Mouse (Mus musculus): Measurements from ENCODE around the gene Zfp503. TPM values are rescaled to one million over a fixed set of nuclear protein-coding genes. Genes with fewer than 3 reads are reported as not detected.
A peak's percentile ranks its signal among the peaks of the same experiment; 100 is the strongest.

Gene Zfp503
- 7.0 TPM in 2 replicates for polyA plus RNA-seq (2014; fragmentation: Nextera tagmentation; extraction: Ambion mirVana)

GRCm38 (mm10) chr14:21989291-21989913 is at the start of gene Zfp503:
Gene Zfp503 (minus strand): TSS chr14:21989601.
- H3K4me1 ChIP-seq (ENCODE audit: control insufficient read depth, insufficient read depth, low read length), result peaks cover 17% of the 10 kb centered on the region
- ATAC-seq (ENCODE audit: low read depth), result no peak
- under 1% methylated on average over 36 of the region's 37 CpGs for WGBS

GRCm38 (mm10) chr14:22037498-22038131 is 48.2 kb upstream of the Zfp503 start:
- H3K4me2 ChIP-seq (ENCODE audit: low read depth, low read length), result peak overlapping the region; percentile 32
- H3K27me3 ChIP-seq (ENCODE audit: control insufficient read depth, insufficient read depth, low read length), result no peaks in the 10 kb centered on the region
- WGBS, result 31% methylated on average over 16 of the region's 16 CpGs
- H3K27ac ChIP-seq (ENCODE audit: low read depth, low read length), result no peak overlapping the region
- no peak overlapping the region for H3K4me3 ChIP-seq (ENCODE audit: low read depth, low read length)
- H3K4me1 ChIP-seq (ENCODE audit: control insufficient read depth, insufficient read depth, low read length), result peaks cover 18% of the 10 kb centered on the region; the same call in 1 of the 2 replicates
- H3K9me3 ChIP-seq (ENCODE audit: control insufficient read depth, low read length), result no peaks in the 10 kb centered on the region
- no peak overlapping the region for H3K9ac ChIP-seq (replicated peaks; ENCODE audit: low read depth, low read length)
- H3K36me3 ChIP-seq (ENCODE audit: control insufficient read depth, insufficient read depth, low read length), result no peaks in the 10 kb centered on the region
- ATAC-seq (ENCODE audit: low read depth), result 0 out of 2 replicates have a peak, but pooled peaks have one; percentile 6

More at GRCm38 (mm10) chr14:21989291-21989913, at the start of gene Zfp503:
- H3K4me2 ChIP-seq (ENCODE audit: low read depth, low read length), result peak within 1 kb of the TSS; percentile 81
- H3K9ac ChIP-seq (replicated peaks; ENCODE audit: low read depth, low read length), result peak within 1 kb of the TSS; percentile 53
- H3K27me3 ChIP-seq (ENCODE audit: control insufficient read depth, insufficient read depth, low read length), result no peaks in the 10 kb centered on the region
- peak within 1 kb of the TSS; percentile 84 for H3K4me3 ChIP-seq (ENCODE audit: low read depth, low read length)
- peak within 1 kb of the TSS; percentile 61 for H3K27ac ChIP-seq (ENCODE audit: low read depth, low read length)
- H3K9me3 ChIP-seq (ENCODE audit: control insufficient read depth, low read length), result no peaks in the 10 kb centered on the region
- H3K36me3 ChIP-seq (ENCODE audit: control insufficient read depth, insufficient read depth, low read length), result no peaks in the 10 kb centered on the region

DNA sequence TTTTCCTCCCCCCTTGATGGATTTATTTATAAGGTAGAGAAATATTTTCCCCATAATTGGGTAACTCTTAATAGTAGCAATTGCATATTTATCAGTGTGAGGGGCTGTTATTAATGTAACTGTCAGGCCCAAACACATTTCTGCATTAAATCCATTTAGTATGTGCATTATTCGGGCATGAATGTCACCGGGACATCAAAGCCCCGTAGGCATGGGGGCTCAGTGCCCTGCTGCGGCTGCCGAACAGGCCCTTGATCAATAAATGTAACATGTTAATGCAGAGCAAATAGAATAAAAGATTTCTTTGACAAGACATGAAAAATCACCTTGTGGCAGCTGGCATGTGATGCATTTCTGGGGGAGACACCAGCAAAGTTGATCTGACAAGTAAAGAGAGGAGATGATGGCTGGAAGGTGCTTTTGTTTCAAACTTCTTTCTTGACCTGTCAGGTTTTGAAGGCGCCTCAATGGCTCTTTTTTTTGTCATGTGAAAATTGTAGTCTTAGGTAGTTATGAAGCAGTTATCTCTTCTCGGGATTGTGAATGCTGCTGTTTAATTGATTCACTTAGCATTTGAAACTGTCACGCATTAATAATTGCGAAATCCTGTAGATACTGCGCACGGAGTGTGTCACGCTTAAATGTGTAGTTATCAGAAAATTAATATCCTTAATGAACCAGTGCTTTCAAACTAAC is 47.5 kb upstream of the Zfp503 start:
- no peaks in the 10 kb centered on the region for H3K27me3 ChIP-seq (ENCODE audit: control insufficient read depth, insufficient read depth, low read length)
- H3K27ac ChIP-seq (ENCODE audit: low read depth, low read length), result no peak overlapping the region
- no peaks in the 10 kb centered on the region for H3K9me3 ChIP-seq (ENCODE audit: control insufficient read depth, low read length)
- H3K36me3 ChIP-seq (ENCODE audit: control insufficient read depth, insufficient read depth, low read length), result no peaks in the 10 kb centered on the region
- H3K9ac ChIP-seq (replicated peaks; ENCODE audit: low read depth, low read length), result no peak overlapping the region
- peak overlapping the region; percentile 32 for H3K4me2 ChIP-seq (ENCODE audit: low read depth, low read length)
- H3K4me3 ChIP-seq (ENCODE audit: low read depth, low read length), result no peak overlapping the region
- H3K4me1 ChIP-seq (ENCODE audit: control insufficient read depth, insufficient read depth, low read length), result peaks cover 18% of the 10 kb centered on the region; the same call in 1 of the 2 replicates
- no peak for ATAC-seq (ENCODE audit: low read depth)
- WGBS, result 29% methylated on average over 12 of the region's 12 CpGs

GRCm38 (mm10) chr14:22036338-22036737 is 46.9 kb upstream of the Zfp503 start:
- Histone ChIP-seq H3K27ac (ENCODE audit: low read depth, low read length) (no peak overlapping the region), H3K4me1 (ENCODE audit: control insufficient read depth, insufficient read depth, low read length) (peaks cover 18% of the 10 kb centered on the region; the same call in 1 of the 2 replicates), H3K36me3 (ENCODE audit: control insufficient read depth, insufficient read depth, low read length) (no peaks in the 10 kb centered on the region), H3K9ac (replicated peaks; ENCODE audit: low read depth, low read length) (no peak overlapping the region), H3K4me2 (ENCODE audit: low read depth, low read length) (no peak overlapping the region), H3K9me3 (ENCODE audit: control insufficient read depth, low read length) (no peaks in the 10 kb centered on the region), H3K27me3 (ENCODE audit: control insufficient read depth, insufficient read depth, low read length) (no peaks in the 10 kb centered on the region), H3K4me3 (ENCODE audit: low read depth, low read length) (no peak overlapping the region)
- 26% methylated on average over 6 of the region's 6 CpGs for WGBS
- no peak for ATAC-seq (ENCODE audit: low read depth)

DNA sequence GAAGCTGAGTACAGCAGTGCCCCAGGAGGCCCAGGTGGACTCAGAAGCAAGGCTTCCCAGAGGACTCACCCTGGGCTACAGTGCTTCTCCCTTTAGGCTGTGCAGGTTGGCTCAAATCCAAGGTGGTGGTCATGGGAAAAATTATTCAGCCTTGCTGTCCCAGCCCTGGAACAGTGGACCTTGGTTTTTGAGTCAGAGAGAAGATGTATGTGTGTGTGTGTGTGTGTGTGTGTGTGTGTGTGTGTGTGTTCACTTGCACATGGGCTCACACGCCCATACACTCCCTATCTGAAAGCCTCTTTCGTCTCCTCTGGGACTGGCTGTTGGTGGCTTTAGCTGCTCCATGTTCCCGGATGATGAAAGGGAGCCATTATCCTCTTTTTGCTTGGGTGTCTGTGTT is 46.5 kb upstream of the Zfp503 start:
- 29% methylated on average over 3 of the region's 3 CpGs for WGBS
- no peak overlapping the region for H3K4me2 ChIP-seq (ENCODE audit: low read depth, low read length)
- H3K4me3 ChIP-seq (ENCODE audit: low read depth, low read length), result no peak overlapping the region
- H3K9ac ChIP-seq (replicated peaks; ENCODE audit: low read depth, low read length), result no peak overlapping the region
- peaks cover 18% of the 10 kb centered on the region; the same call in 1 of the 2 replicates for H3K4me1 ChIP-seq (ENCODE audit: control insufficient read depth, insufficient read depth, low read length)
- no peak overlapping the region for H3K27ac ChIP-seq (ENCODE audit: low read depth, low read length)
- H3K36me3 ChIP-seq (ENCODE audit: control insufficient read depth, insufficient read depth, low read length), result no peaks in the 10 kb centered on the region
- H3K9me3 ChIP-seq (ENCODE audit: control insufficient read depth, low read length), result no peaks in the 10 kb centered on the region
- no peaks in the 10 kb centered on the region for H3K27me3 ChIP-seq (ENCODE audit: control insufficient read depth, insufficient read depth, low read length)
- ATAC-seq (ENCODE audit: low read depth), result peak; percentile 41; the same call in 1 of the 2 replicates

DNA sequence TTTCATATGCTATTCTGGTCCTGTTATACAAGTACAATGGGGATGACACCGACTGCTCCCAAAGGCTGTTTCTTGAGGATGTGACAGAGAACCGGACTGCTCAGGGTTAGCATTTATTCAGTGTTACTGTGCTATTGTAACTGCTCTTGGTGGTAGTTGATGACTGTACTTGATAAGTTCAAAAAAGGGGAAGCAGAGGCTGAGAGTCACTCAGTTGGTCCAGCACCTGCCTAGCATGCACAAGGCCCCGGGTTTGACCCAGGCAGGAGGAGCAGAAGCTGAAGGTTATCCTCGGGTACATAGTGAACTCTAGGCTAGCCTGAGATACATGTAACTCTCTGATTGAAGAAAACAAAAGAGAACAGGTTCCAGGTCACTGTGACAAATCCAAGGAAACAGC is 34.1 kb upstream of the Zfp503 start:
- H3K27ac ChIP-seq (ENCODE audit: low read depth, low read length), result no peak overlapping the region
- H3K4me1 ChIP-seq (ENCODE audit: control insufficient read depth, insufficient read depth, low read length), result no peaks in the 10 kb centered on the region
- H3K4me2 ChIP-seq (ENCODE audit: low read depth, low read length), result no peak overlapping the region
- no peaks in the 10 kb centered on the region for H3K9me3 ChIP-seq (ENCODE audit: control insufficient read depth, low read length)
- no peaks in the 10 kb centered on the region for H3K36me3 ChIP-seq (ENCODE audit: control insufficient read depth, insufficient read depth, low read length)
- ATAC-seq (ENCODE audit: low read depth), result no peak
- H3K4me3 ChIP-seq (ENCODE audit: low read depth, low read length), result no peak overlapping the region
- H3K27me3 ChIP-seq (ENCODE audit: control insufficient read depth, insufficient read depth, low read length), result no peaks in the 10 kb centered on the region
- WGBS, result 72% methylated on average over 4 of the region's 4 CpGs
- H3K9ac ChIP-seq (replicated peaks; ENCODE audit: low read depth, low read length), result no peak overlapping the region

DNA sequence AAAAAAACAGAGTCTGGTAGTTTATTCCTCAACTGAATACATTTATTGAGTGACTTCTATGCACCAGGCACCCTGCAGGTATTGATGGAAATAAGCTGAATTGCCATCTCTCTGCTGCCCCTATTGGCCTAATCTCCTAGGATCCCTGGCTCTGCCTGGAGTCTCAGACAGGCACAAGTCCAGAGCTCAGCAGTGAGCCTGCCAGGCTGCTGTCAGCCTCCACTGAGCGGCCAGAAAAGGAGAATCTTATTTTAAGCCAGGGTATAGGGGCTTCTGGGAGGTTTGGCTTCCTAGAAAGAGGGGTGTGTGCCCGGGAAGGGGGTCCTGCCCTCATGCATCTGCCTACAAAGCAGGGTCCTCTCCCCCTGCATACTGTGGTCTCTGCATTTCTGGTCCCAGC is 31.5 kb upstream of the Zfp503 start:
- H3K4me1 ChIP-seq (ENCODE audit: control insufficient read depth, insufficient read depth, low read length), result no peaks in the 10 kb centered on the region
- WGBS, result 23% methylated on average over 2 of the region's 2 CpGs

GRCm38 (mm10) chr14:22019949-22020845 is 30.8 kb upstream of the Zfp503 start:
- Histone ChIP-seq H3K4me1 (ENCODE audit: control insufficient read depth, insufficient read depth, low read length) (no peaks in the 10 kb centered on the region), H3K9ac (replicated peaks; ENCODE audit: low read depth, low read length) (no peak overlapping the region), H3K36me3 (ENCODE audit: control insufficient read depth, insufficient read depth, low read length) (no peaks in the 10 kb centered on the region), H3K4me2 (ENCODE audit: low read depth, low read length) (peak overlapping the region; percentile 47), H3K27ac (ENCODE audit: low read depth, low read length) (no peak overlapping the region), H3K4me3 (ENCODE audit: low read depth, low read length) (peak overlapping the region; percentile 8), H3K27me3 (ENCODE audit: control insufficient read depth, insufficient read depth, low read length) (no peaks in the 10 kb centered on the region), H3K9me3 (ENCODE audit: control insufficient read depth, low read length) (no peaks in the 10 kb centered on the region)
- no peak for ATAC-seq (ENCODE audit: low read depth)
- WGBS, result 42% methylated on average over 12 of the region's 12 CpGs

More for the DNA sequence above, 31.5 kb upstream of the Zfp503 start:
- no peak overlapping the region for H3K4me3 ChIP-seq (ENCODE audit: low read depth, low read length)
- H3K36me3 ChIP-seq (ENCODE audit: control insufficient read depth, insufficient read depth, low read length), result no peaks in the 10 kb centered on the region
- no peak overlapping the region for H3K9ac ChIP-seq (replicated peaks; ENCODE audit: low read depth, low read length)
- no peak overlapping the region for H3K27ac ChIP-seq (ENCODE audit: low read depth, low read length)
- ATAC-seq (ENCODE audit: low read depth), result no peak
- no peaks in the 10 kb centered on the region for H3K27me3 ChIP-seq (ENCODE audit: control insufficient read depth, insufficient read depth, low read length)
- H3K4me2 ChIP-seq (ENCODE audit: low read depth, low read length), result no peak overlapping the region
- no peaks in the 10 kb centered on the region for H3K9me3 ChIP-seq (ENCODE audit: control insufficient read depth, low read length)

All from neural tube, embryonic 14.5 days (tissue).